Mouse (Mus musculus) heart, embryonic 11.5 days (tissue): ENCODE measurements around the gene Nom1. TPM values are rescaled to one million over a fixed set of nuclear protein-coding genes. Genes with fewer than 3 reads are reported as not detected.

Experiments used
- ATAC-seq: fragments of 200-750 bp; cut with Nextera tagmentation; replicated peaks from 2 replicates; pipeline ENCODE4 v1.8.0; 2017; ENCODE audit warnings: moderate library complexity; ENCODE audit not compliant: insufficient number of reproducible peaks, low FRiP score, low TSS enrichment
- H3K27ac ChIP-seq: fragments of 300-500 bp; sonication (generic); 2 replicates; pipeline ENCODE4 v1.5.1; 2014; ENCODE audit warnings: mild to moderate bottlenecking, low read depth, low read length
- H3K27me3 ChIP-seq: fragments of 300-500 bp; sonication (generic); 2 replicates; pipeline ENCODE4 v1.6.1; 2014; ENCODE audit warnings: mild to moderate bottlenecking, low read length, mixed read lengths; ENCODE audit not compliant: control insufficient read depth, insufficient read depth
- H3K36me3 ChIP-seq: fragments of 300-500 bp; sonication (generic); 2 replicates; pipeline ENCODE4 v1.6.1; 2014; ENCODE audit warnings: mild to moderate bottlenecking, low read length, moderate library complexity, mixed read lengths; ENCODE audit not compliant: control insufficient read depth, insufficient read depth
- H3K4me1 ChIP-seq: fragments of 300-500 bp; sonication (generic); 2 replicates; pipeline ENCODE4 v1.6.1; 2014; ENCODE audit warnings: low read length; ENCODE audit not compliant: control insufficient read depth, insufficient read depth
- H3K4me2 ChIP-seq: fragments of 300-500 bp; sonication (generic); 2 replicates; pipeline ENCODE4 v1.6.1; 2014; ENCODE audit warnings: mild to moderate bottlenecking, moderate library complexity
- H3K4me3 ChIP-seq: fragments of 300-500 bp; sonication (generic); 2 replicates; pipeline ENCODE4 v1.5.1; 2014; ENCODE audit warnings: low read depth, low read length
- H3K9ac ChIP-seq: fragments of 300-500 bp; sonication (generic); 2 replicates; pipeline ENCODE4 v1.6.1; 2014; ENCODE audit warnings: mild to moderate bottlenecking, low read depth, low read length, moderate library complexity
- H3K9me3 ChIP-seq: fragments of 300-500 bp; sonication (generic); replicated peaks from 2 replicates; pipeline ENCODE4 v1.6.1; 2016; ENCODE audit warnings: low read length; ENCODE audit not compliant: control insufficient read depth
- WGBS: fragments of 180-500 bp; shearing (Covaris S2); extraction: QIAGEN DNeasy Blood & Tissue Kit; methylation state at CpG from one replicate; pipeline ENCODE4 v1.1.7; 2014; ENCODE audit not compliant: insufficient replicate concordance; 5-methylcytosine and 5-hydroxymethylcytosine counted together
- polyA plus RNA-seq: library from polyadenylated mRNA; unstranded; fragments of >200 nt; fragmentation: Nextera tagmentation; extraction: Ambion mirVana; gene quantifications from 2 replicates; pipeline ENCODE4 v1.2.1, GENCODE M21; 2014

Gene Nom1
- polyA plus RNA-seq, 1 experiment from 2014 or later = 14.9 TPM

DNA sequence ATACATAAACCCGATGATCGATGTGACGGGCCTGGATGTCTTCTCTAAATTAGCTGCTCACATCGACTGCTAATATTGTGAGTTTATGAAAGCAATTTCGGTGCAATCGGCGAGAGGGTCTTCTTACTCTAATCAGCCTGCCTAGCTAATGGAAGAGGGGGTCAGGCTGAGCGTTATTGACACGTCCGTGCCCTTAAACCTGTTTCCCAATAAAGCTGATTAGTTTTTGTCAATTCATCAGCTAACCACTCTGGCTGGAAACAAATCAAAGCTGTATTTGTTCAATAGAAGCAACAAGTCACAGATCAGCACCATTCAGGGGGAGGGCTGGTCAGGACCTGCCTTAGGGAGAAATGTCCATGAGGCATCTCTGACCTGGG, 51.5 kb downstream of the Nom1 start:
- Histone ChIP-seq H3K27me3 (peaks cover 94% of the 10 kb centered on the region), H3K4me3 (no peak overlapping the region), H3K4me1 (no peaks in the 10 kb centered on the region), H3K9ac (no peak overlapping the region), H3K9me3 (no peaks in the 10 kb centered on the region), H3K4me2 (no peak overlapping the region), H3K36me3 (no peaks in the 10 kb centered on the region), H3K27ac (no peak overlapping the region)
- ATAC-seq = no peak
- 6% methylated on average over 10 of the region's 10 CpGs for WGBS

DNA sequence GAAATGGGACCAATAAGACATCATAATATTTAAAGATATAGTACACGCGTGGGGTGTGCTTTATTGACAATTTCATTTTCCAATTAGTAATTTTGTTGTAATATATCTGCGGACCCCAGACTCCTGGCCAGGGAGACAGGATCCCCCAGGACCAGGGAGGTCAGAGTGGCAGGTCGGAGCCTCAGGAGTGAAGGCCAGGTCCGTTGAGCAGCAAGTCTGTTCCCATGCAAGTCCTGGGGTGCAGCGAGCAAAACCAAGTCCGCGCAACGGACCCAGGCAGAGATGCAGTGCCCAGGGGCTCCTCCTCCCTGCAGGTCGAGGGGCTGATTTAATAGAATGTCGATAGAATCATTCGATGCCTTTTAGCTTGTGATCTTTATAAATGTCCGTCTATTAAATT, 52.9 kb downstream of the Nom1 start:
- no peak for ATAC-seq
- Histone ChIP-seq H3K27ac (no peak overlapping the region), H3K36me3 (no peaks in the 10 kb centered on the region), H3K4me2 (no peak overlapping the region), H3K9me3 (no peaks in the 10 kb centered on the region), H3K4me3 (no peak overlapping the region), H3K4me1 (no peaks in the 10 kb centered on the region), H3K27me3 (peaks cover 88% of the 10 kb centered on the region), H3K9ac (no peak overlapping the region)
- 31% methylated on average over 13 of the region's 13 CpGs for WGBS

DNA sequence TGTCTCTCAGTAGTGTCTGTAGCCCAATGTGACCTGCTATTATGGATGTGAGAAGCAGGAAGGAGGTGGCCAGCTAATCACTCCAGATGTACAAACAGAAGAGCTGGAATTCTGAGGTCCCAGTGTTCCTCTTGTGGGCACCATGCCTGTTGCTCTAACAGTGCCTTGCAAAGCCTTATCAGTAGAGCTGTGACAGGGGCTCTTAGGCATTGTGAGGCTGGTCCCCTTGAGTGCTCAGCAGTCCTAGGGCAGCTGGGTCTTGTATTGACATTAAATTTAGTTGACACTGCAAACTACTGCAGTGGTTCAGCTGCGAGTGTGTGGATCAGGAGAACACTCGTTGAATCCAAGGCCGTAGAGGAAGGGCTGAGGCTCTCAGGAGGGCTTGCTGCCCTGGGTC, 72.5 kb downstream of the Nom1 start:
- ATAC-seq = no peak; the same call in 1 of the 2 replicates
- Histone ChIP-seq H3K4me1 (peaks cover 4% of the 10 kb centered on the region; the same call in 1 of the 2 replicates), H3K9me3 (no peaks in the 10 kb centered on the region), H3K27me3 (no peaks in the 10 kb centered on the region), H3K4me2 (no peak overlapping the region), H3K4me3 (no peak overlapping the region), H3K36me3 (no peaks in the 10 kb centered on the region), H3K9ac (no peak overlapping the region), H3K27ac (no peak overlapping the region)
- WGBS = 53% methylated on average over 3 of the region's 3 CpGs

Other genes with a start within 250 kb of the Nom1 start
- 2.9 and 3.6 TPM in 2 replicates for gene Rnf32, start 238.7 kb upstream of the Nom1 start, polyA plus RNA-seq
- gene Lmbr1, start 56.3 kb upstream of the Nom1 start, polyA plus RNA-seq = 11.2 and 12.9 TPM in 2 replicates
- gene Mnx1, start 43.8 kb downstream of the Nom1 start, polyA plus RNA-seq = not detected in 2 replicates
- gene Ube3c, start 134.6 kb downstream of the Nom1 start, polyA plus RNA-seq = 29.9 and 31.9 TPM in 2 replicates